Mouse (Mus musculus) neural tube, embryonic 15.5 days (tissue): ENCODE data around the gene Mus81. TPM values are rescaled to one million over a fixed set of nuclear protein-coding genes. Genes with fewer than 3 reads are reported as not detected.
"Not testable (repeated sequence)": the region's sequence is repeated elsewhere in the genome, so short reads cannot be mapped to it uniquely, and the experiment has no call there.

Source experiments
- ATAC-seq: fragments of 200-750 bp; cut with Nextera tagmentation; 2 replicates; pipeline ENCODE4 v1.8.0; 2017; ENCODE audit warnings: mild to moderate bottlenecking, moderate TSS enrichment, moderate library complexity; ENCODE audit not compliant: low FRiP score
- H3K27ac ChIP-seq: fragments of 300-500 bp; sonication (generic); replicated peaks from 2 replicates; pipeline ENCODE4 v1.5.1; 2015; ENCODE audit warnings: mild to moderate bottlenecking, inconsistent platforms
- H3K27me3 ChIP-seq: fragments of 300-500 bp; sonication (generic); replicated peaks from 2 replicates; pipeline ENCODE4 v1.6.1; 2015; ENCODE audit warnings: inconsistent platforms
- H3K36me3 ChIP-seq: fragments of 300-500 bp; sonication (generic); 2 replicates; pipeline ENCODE4 v1.6.1; 2015; ENCODE audit warnings: inconsistent platforms
- H3K4me1 ChIP-seq: fragments of 300-500 bp; sonication (generic); 2 replicates; pipeline ENCODE4 v1.6.1; 2015; ENCODE audit warnings: inconsistent platforms
- H3K4me2 ChIP-seq: fragments of 300-500 bp; sonication (generic); 2 replicates; pipeline ENCODE4 v1.6.1; 2015; ENCODE audit warnings: inconsistent platforms, mild to moderate bottlenecking, moderate library complexity
- H3K4me3 ChIP-seq: fragments of 300-500 bp; sonication (generic); replicated peaks from 2 replicates; pipeline ENCODE4 v1.5.1; 2015; ENCODE audit warnings: mild to moderate bottlenecking, inconsistent platforms
- H3K9ac ChIP-seq: fragments of 300-500 bp; sonication (generic); replicated peaks from 2 replicates; pipeline ENCODE4 v1.6.1; 2015; ENCODE audit warnings: mild to moderate bottlenecking, inconsistent platforms
- H3K9me3 ChIP-seq: fragments of 300-500 bp; sonication (generic); replicated peaks from 2 replicates; pipeline ENCODE4 v1.6.1; 2016; ENCODE audit warnings: inconsistent platforms
- WGBS: fragments of 180-500 bp; shearing (Covaris S2); methylation state at CpG from one replicate; pipeline ENCODE4 v1.1.7; 2015; ENCODE audit warnings: mixed read lengths; 5-methylcytosine and 5-hydroxymethylcytosine counted together
- polyA plus RNA-seq: library from polyadenylated mRNA; unstranded; fragments of >200 nt; fragmentation: Nextera tagmentation; extraction: Ambion mirVana; gene quantifications from 2 replicates; pipeline ENCODE4 v1.2.1, GENCODE M21; 2015

Mus81 gene
- polyA plus RNA-seq, 1 experiment from 2014 or later: 48.4 TPM

DNA sequence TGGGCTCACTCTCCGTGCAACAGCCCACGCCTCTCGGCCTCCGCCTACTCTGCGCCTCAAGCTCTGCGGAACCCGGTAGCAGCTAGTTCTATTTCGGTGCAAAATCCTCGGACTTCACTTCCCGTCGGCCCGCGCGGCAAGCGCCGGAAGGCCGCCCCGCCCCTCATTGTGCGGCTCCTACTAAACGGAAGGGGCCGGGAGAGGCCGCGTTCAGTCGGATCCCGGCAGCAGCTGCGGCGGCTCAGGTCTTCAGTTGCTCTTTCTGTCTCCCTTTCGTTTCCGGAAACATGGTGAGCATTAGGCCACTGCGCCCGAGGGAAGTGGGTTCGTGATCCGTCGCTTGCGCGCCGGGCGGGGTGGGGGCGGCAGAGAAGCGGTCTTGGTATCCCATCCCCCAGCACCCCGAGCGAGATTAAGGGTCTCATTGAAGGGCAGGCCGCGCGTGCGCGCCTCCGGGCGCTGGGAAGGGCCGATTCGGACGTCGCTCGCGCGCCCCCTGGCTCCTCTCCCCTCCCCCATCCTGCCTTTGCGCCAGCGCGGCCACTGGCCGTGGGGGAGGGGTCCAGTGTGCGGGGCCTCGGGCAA lies 2.2 kb upstream of the Mus81 start, which contains the start of gene Cfl1:
Gene Cfl1 (plus strand): TSS at position 143 of the 585 bp plus-strand sequence.
- Histone ChIP-seq H3K4me2 (peak within 1 kb of the TSS; percentile 85), H3K27ac (peak within 1 kb of the TSS; percentile 99), H3K9me3 (no peaks in the 10 kb centered on the region), H3K9ac (peak within 1 kb of the TSS; percentile 83), H3K4me1 (peaks cover 59% of the 10 kb centered on the region), H3K4me3 (peak within 1 kb of the TSS; percentile 98), H3K27me3 (no peaks in the 10 kb centered on the region), H3K36me3 (peaks cover 32% of the 10 kb centered on the region)
- WGBS: under 1% methylated on average over 61 of the region's 62 CpGs
- ATAC-seq: peak; percentile 72

- not testable (repeated sequence) for H3K27me3 ChIP-seq, H3K9me3 ChIP-seq, H3K9ac ChIP-seq, ATAC-seq
- 55% methylated on average over 10 of the region's 10 CpGs for WGBS
- H3K4me1 ChIP-seq: peaks cover 59% of the 10 kb centered on the region
- H3K4me2 ChIP-seq: peak overlapping the region; percentile 85
- H3K4me3 ChIP-seq: peak overlapping the region; percentile 98
- H3K36me3 ChIP-seq: peaks cover 35% of the 10 kb centered on the region
- peak overlapping the region; percentile 99 for H3K27ac ChIP-seq
Measured at GRCm38 (mm10) chr19:5489721-5490120, 1.5 kb upstream of the Mus81 start.

- peak; percentile 72 for ATAC-seq
- H3K9me3 ChIP-seq: no peaks in the 10 kb centered on the region
- H3K4me1 ChIP-seq: peaks cover 55% of the 10 kb centered on the region
- WGBS: under 1% methylated on average over 26 of the region's 26 CpGs
- H3K9ac ChIP-seq: peak overlapping the region; percentile 48
- H3K27ac ChIP-seq: peak overlapping the region; percentile 99
- H3K4me2 ChIP-seq: peak overlapping the region; percentile 85
- peak overlapping the region; percentile 63 for H3K4me3 ChIP-seq
- peaks cover 35% of the 10 kb centered on the region for H3K36me3 ChIP-seq
- no peaks in the 10 kb centered on the region for H3K27me3 ChIP-seq
Measured at GRCm38 (mm10) chr19:5488878-5489571, 823 bp upstream of the Mus81 start.

- no peaks in the 10 kb centered on the region for H3K27me3 ChIP-seq
- peak overlapping the region; percentile 99; the same call in 1 of the 2 replicates for H3K27ac ChIP-seq
- peak overlapping the region; percentile 63 for H3K4me3 ChIP-seq
- peaks cover 37% of the 10 kb centered on the region for H3K4me1 ChIP-seq
- peaks cover 37% of the 10 kb centered on the region for H3K36me3 ChIP-seq
- peak overlapping the region; percentile 85 for H3K4me2 ChIP-seq
- ATAC-seq: no peak
- 88% methylated on average over 4 of the region's 4 CpGs for WGBS
- H3K9ac ChIP-seq: no peak overlapping the region
- H3K9me3 ChIP-seq: no peaks in the 10 kb centered on the region
Measured at GRCm38 (mm10) chr19:5486771-5487170, 1.4 kb downstream of the Mus81 start.

GRCm38 (mm10) chr19:5486286-5486685 lies 1.9 kb downstream of the Mus81 start:
- peaks cover 35% of the 10 kb centered on the region for H3K4me1 ChIP-seq
- ATAC-seq: no peak
- no peaks in the 10 kb centered on the region for H3K9me3 ChIP-seq
- 88% methylated on average over 8 of the region's 8 CpGs for WGBS
- H3K9ac ChIP-seq: no peak overlapping the region
- no peak overlapping the region for H3K27ac ChIP-seq
- H3K4me3 ChIP-seq: no peak overlapping the region
- 0 out of 2 replicates have a peak overlapping the region, but pooled peaks have one; percentile 85 for H3K4me2 ChIP-seq
- H3K36me3 ChIP-seq: peaks cover 42% of the 10 kb centered on the region
- H3K27me3 ChIP-seq: no peaks in the 10 kb centered on the region

GRCm38 (mm10) chr19:5485821-5486220 lies 2.4 kb downstream of the Mus81 start:
- H3K4me1 ChIP-seq: peaks cover 35% of the 10 kb centered on the region
- H3K27ac ChIP-seq: no peak overlapping the region
- H3K9me3 ChIP-seq: no peaks in the 10 kb centered on the region
- no peak for ATAC-seq
- H3K4me2 ChIP-seq: no peak overlapping the region
- H3K9ac ChIP-seq: no peak overlapping the region
- no peaks in the 10 kb centered on the region for H3K27me3 ChIP-seq
- H3K4me3 ChIP-seq: no peak overlapping the region
- 94% methylated on average over 7 of the region's 7 CpGs for WGBS
- peaks cover 44% of the 10 kb centered on the region for H3K36me3 ChIP-seq

DNA sequence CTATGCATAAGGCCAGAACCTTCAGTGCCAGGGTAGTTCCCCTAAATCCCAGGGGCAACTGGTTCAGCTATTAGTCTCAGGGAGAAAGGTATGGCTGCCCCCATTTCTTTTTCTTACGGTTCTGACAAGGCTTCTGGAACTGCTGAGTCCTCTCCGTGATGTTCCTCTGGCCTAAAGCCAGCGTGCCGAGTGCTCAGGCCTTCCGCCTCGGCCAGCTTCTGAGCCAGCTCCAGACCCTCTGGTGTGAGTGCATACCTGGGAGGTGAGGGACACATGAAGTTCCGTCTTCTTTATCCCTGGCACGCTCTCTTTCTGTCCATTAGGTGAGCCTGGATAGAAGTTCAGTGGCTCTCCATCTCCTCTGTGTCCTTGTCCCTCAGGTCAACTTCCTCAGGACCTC lies 2.8 kb downstream of the Mus81 start:
- Histone ChIP-seq H3K4me3 (no peak overlapping the region), H3K27me3 (no peaks in the 10 kb centered on the region), H3K27ac (no peak overlapping the region), H3K9ac (no peak overlapping the region), H3K36me3 (peaks cover 44% of the 10 kb centered on the region), H3K4me1 (peaks cover 35% of the 10 kb centered on the region), H3K4me2 (no peak overlapping the region), H3K9me3 (no peaks in the 10 kb centered on the region)
- WGBS: 95% methylated on average over 8 of the region's 8 CpGs
- no peak for ATAC-seq

DNA sequence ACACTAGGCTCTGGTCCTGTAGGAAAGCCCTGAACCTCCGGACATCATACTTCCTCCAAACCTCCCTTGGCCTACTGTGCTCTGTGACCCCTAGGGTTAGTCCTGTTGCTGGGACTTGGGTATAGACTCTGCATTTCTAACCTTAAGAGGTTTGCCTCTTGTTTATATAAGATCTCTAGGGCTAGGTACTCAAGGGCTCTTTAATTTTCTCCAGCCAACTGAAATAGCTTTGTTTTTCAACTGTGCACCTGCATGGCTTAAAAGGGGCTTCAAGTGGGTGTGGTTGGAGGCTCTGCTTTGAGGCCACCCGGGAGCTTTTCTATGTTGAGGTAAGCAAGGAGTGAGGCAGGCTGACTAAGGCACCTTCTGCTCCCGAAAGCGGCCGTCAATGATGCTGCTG lies 3.7 kb downstream of the Mus81 start:
- H3K36me3 ChIP-seq: peaks cover 52% of the 10 kb centered on the region
- H3K9ac ChIP-seq: no peak overlapping the region
- ATAC-seq: no peak
- no peak overlapping the region for H3K4me2 ChIP-seq
- no peaks in the 10 kb centered on the region for H3K9me3 ChIP-seq
- H3K4me3 ChIP-seq: no peak overlapping the region
- WGBS: 89% methylated on average over 5 of the region's 5 CpGs
- no peaks in the 10 kb centered on the region for H3K27me3 ChIP-seq
- H3K4me1 ChIP-seq: peaks cover 29% of the 10 kb centered on the region
- H3K27ac ChIP-seq: no peak overlapping the region

DNA sequence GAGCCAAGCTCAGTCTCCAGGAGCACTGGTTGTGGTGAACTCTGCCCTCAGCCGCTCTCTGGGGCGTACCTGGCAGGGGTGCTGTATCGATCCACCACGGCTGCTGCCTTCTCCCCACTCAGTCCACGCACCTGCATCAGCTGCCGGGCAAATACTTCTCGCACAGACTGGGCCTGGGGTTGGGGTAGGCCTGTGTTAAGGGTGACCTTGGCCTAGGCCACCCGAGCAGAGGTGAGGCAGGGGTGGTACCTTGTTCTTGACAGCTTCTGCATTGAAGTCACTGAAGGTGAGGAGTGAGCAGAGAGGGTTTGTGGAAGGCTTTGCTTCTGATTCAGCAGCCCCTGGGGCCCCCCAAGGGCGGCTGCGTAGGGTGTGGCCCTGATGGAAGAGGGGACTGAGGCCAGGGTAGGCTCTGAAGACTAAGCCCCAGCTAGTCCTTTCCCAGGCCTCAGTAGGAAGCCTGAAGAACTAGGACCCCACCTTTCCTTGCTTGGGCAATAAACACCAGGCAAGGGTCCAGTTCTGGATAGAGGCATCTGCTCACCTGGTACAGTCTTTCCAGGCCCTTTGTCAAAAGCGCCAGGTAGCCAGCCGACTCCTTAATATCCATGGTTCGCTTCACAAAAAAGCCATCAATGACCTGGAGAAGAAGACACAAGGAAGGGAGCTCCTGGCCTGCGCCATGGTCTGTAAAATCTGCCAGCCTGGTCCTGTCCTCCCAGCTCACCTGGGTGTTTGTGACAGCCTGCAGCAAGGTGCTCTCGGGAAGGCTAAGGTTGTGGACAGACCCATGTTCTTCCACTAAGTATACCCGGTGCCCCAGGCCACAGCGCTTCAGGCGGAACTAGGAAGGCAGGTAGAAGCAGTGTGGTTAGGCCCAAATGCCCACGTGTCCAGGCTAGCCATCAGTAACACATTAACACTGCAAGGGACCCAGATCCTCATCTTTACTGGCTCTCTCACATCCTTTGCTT lies 4.5 kb downstream of the Mus81 start:
- no peak overlapping the region for H3K4me3 ChIP-seq
- no peak overlapping the region for H3K4me2 ChIP-seq
- ATAC-seq: no peak
- H3K9ac ChIP-seq: no peak overlapping the region
- 95% methylated on average over 19 of the region's 19 CpGs for whole genome bisulfite sequencing
- H3K9me3 ChIP-seq: no peaks in the 10 kb centered on the region
- no peak overlapping the region for H3K27ac ChIP-seq
- peaks cover 58% of the 10 kb centered on the region for H3K36me3 ChIP-seq
- H3K27me3 ChIP-seq: no peaks in the 10 kb centered on the region
- peaks cover 21% of the 10 kb centered on the region for H3K4me1 ChIP-seq

GRCm38 (mm10) chr19:5481398-5481797 lies 6.8 kb downstream of the Mus81 start:
- no peak overlapping the region for H3K4me2 ChIP-seq
- H3K27ac ChIP-seq: no peak overlapping the region
- no peak overlapping the region for H3K4me3 ChIP-seq
- no peaks in the 10 kb centered on the region for H3K27me3 ChIP-seq
- no peak overlapping the region for H3K9ac ChIP-seq
- ATAC-seq: no peak
- 89% methylated on average over 10 of the region's 10 CpGs for WGBS
- H3K4me1 ChIP-seq: peaks cover 12% of the 10 kb centered on the region
- no peaks in the 10 kb centered on the region for H3K9me3 ChIP-seq
- H3K36me3 ChIP-seq: peaks cover 58% of the 10 kb centered on the region

- no peak for ATAC-seq
- Histone ChIP-seq H3K27ac (no peak overlapping the region), H3K9ac (no peak overlapping the region), H3K4me1 (peaks cover 19% of the 10 kb centered on the region), H3K4me3 (no peak overlapping the region), H3K9me3 (no peaks in the 10 kb centered on the region), H3K27me3 (no peaks in the 10 kb centered on the region), H3K36me3 (peaks cover 52% of the 10 kb centered on the region), H3K4me2 (no peak overlapping the region)
- 93% methylated on average over 10 of the region's 10 CpGs for WGBS
Measured at GRCm38 (mm10) chr19:5480016-5480415, 8.2 kb downstream of the Mus81 start.
